Mouse (Mus musculus) neural tube, embryonic 15.5 days (tissue): ENCODE results near the gene Slc25a21. TPM values are rescaled to one million over a fixed set of nuclear protein-coding genes. Genes with fewer than 3 reads are reported as not detected.
"Not testable (repeated sequence)": the region's sequence is repeated elsewhere in the genome, so short reads cannot be mapped to it uniquely, and the experiment has no call there.

Experiments used
- ATAC-seq: fragments of 200-750 bp; cut with Nextera tagmentation; 2 replicates; pipeline ENCODE4 v1.8.0; 2017; ENCODE audit warnings: mild to moderate bottlenecking, moderate TSS enrichment, moderate library complexity; ENCODE audit not compliant: low FRiP score
- H3K27ac ChIP-seq: fragments of 300-500 bp; sonication (generic); replicated peaks from 2 replicates; pipeline ENCODE4 v1.5.1; 2015; ENCODE audit warnings: mild to moderate bottlenecking, inconsistent platforms
- H3K27me3 ChIP-seq: fragments of 300-500 bp; sonication (generic); replicated peaks from 2 replicates; pipeline ENCODE4 v1.6.1; 2015; ENCODE audit warnings: inconsistent platforms
- H3K36me3 ChIP-seq: fragments of 300-500 bp; sonication (generic); 2 replicates; pipeline ENCODE4 v1.6.1; 2015; ENCODE audit warnings: inconsistent platforms
- H3K4me1 ChIP-seq: fragments of 300-500 bp; sonication (generic); 2 replicates; pipeline ENCODE4 v1.6.1; 2015; ENCODE audit warnings: inconsistent platforms
- H3K4me2 ChIP-seq: fragments of 300-500 bp; sonication (generic); 2 replicates; pipeline ENCODE4 v1.6.1; 2015; ENCODE audit warnings: inconsistent platforms, mild to moderate bottlenecking, moderate library complexity
- H3K4me3 ChIP-seq: fragments of 300-500 bp; sonication (generic); replicated peaks from 2 replicates; pipeline ENCODE4 v1.5.1; 2015; ENCODE audit warnings: mild to moderate bottlenecking, inconsistent platforms
- H3K9ac ChIP-seq: fragments of 300-500 bp; sonication (generic); replicated peaks from 2 replicates; pipeline ENCODE4 v1.6.1; 2015; ENCODE audit warnings: mild to moderate bottlenecking, inconsistent platforms
- H3K9me3 ChIP-seq: fragments of 300-500 bp; sonication (generic); replicated peaks from 2 replicates; pipeline ENCODE4 v1.6.1; 2016; ENCODE audit warnings: inconsistent platforms
- WGBS: fragments of 180-500 bp; shearing (Covaris S2); methylation state at CpG from one replicate; pipeline ENCODE4 v1.1.7; 2015; ENCODE audit warnings: mixed read lengths; 5-methylcytosine and 5-hydroxymethylcytosine counted together
- polyA plus RNA-seq: library from polyadenylated mRNA; unstranded; fragments of >200 nt; fragmentation: Nextera tagmentation; extraction: Ambion mirVana; gene quantifications from 2 replicates; pipeline ENCODE4 v1.2.1, GENCODE M21; 2015

Slc25a21 gene
- 0.14 and 0.43 TPM in 2 replicates for polyA plus RNA-seq

- Histone ChIP-seq H3K9me3 (no peaks in the 10 kb centered on the region), H3K27me3 (peaks cover 20% of the 10 kb centered on the region), H3K27ac (no peak within 1 kb of the TSS), H3K4me1 (peaks cover 12% of the 10 kb centered on the region), H3K4me3 (peak within 1 kb of the TSS; percentile 49), H3K36me3 (no peaks in the 10 kb centered on the region), H3K4me2 (peak within 1 kb of the TSS; percentile 94), H3K9ac (peak within 1 kb of the TSS; percentile 43)
- 61% methylated on average over 10 of the region's 10 CpGs for WGBS
- no peak for ATAC-seq
These were observed at the start of gene Slc25a21 for GRCm38 (mm10) chr12:57197363-57198026. Slc25a21 (minus strand) TSS chr12:57197472.

GRCm38 (mm10) chr12:57243671-57244495, 46.6 kb upstream of the Slc25a21 start:
- no peak overlapping the region for H3K9ac ChIP-seq
- WGBS, result 91% methylated on average over 5 of the region's 5 CpGs
- no peak for ATAC-seq
- H3K4me3 ChIP-seq, result no peak overlapping the region
- H3K27ac ChIP-seq, result no peak overlapping the region
- H3K36me3 ChIP-seq, result peaks cover 20% of the 10 kb centered on the region
- no peaks in the 10 kb centered on the region for H3K4me1 ChIP-seq
- H3K27me3 ChIP-seq, result no peaks in the 10 kb centered on the region
- no peak overlapping the region for H3K4me2 ChIP-seq
- no peaks in the 10 kb centered on the region for H3K9me3 ChIP-seq

- Histone ChIP-seq H3K4me3 (no peak overlapping the region), H3K4me1 (peaks cover 8% of the 10 kb centered on the region), H3K27me3 (no peaks in the 10 kb centered on the region), H3K9me3 (no peaks in the 10 kb centered on the region), H3K27ac (no peak overlapping the region), H3K36me3 (peaks cover 3% of the 10 kb centered on the region; the same call in 1 of the 2 replicates), H3K9ac (no peak overlapping the region), H3K4me2 (no peak overlapping the region)
- 91% methylated on average over 5 of the region's 5 CpGs for WGBS
- no peak for ATAC-seq
These were observed 36.1 kb upstream of the Slc25a21 start for GRCm38 (mm10) chr12:57233386-57233785.

- Histone ChIP-seq H3K4me1 (peaks cover 8% of the 10 kb centered on the region), H3K4me3 (peak overlapping the region; percentile 94), H3K27ac (no peak overlapping the region), H3K4me2 (peak overlapping the region; percentile 62), H3K9me3 (no peaks in the 10 kb centered on the region), H3K9ac (peak overlapping the region; percentile 72; the same call in 1 of the 2 replicates), H3K27me3 (no peaks in the 10 kb centered on the region), H3K36me3 (no peaks in the 10 kb centered on the region)
- 77% methylated on average over 14 of the region's 14 CpGs for WGBS
- ATAC-seq, result no peak
These were observed 34.0 kb upstream of the Slc25a21 start for GRCm38 (mm10) chr12:57231085-57231875.

GRCm38 (mm10) chr12:57230192-57230706, 33.0 kb upstream of the Slc25a21 start, which contains the start of the genes Prps1l3 and Mipol1:
Prps1l3 (plus strand) TSS chr12:57230412.
Mipol1 (plus strand) TSS chr12:57230427.
- Histone ChIP-seq H3K4me2 (peak within 1 kb of the TSS; percentile 62), H3K4me3 (peak within 1 kb of the TSS; percentile 94), H3K36me3 (no peaks in the 10 kb centered on the region), H3K27ac (peak within 1 kb of the TSS; percentile 86), H3K4me1 (peaks cover 8% of the 10 kb centered on the region), H3K9ac (peak within 1 kb of the TSS; percentile 72), H3K9me3 (no peaks in the 10 kb centered on the region), H3K27me3 (no peaks in the 10 kb centered on the region)
- ATAC-seq, result peak; percentile 99
- WGBS, result under 1% methylated on average over 57 of the region's 58 CpGs

- H3K4me1 ChIP-seq, result peaks cover 8% of the 10 kb centered on the region
- WGBS, result 37% methylated on average over 4 of the region's 4 CpGs
- ATAC-seq, result peak; percentile 1; the same call in 1 of the 2 replicates
These were observed 32.4 kb upstream of the Slc25a21 start for GRCm38 (mm10) chr12:57229703-57230102.

GRCm38 (mm10) chr12:57227776-57228175, 30.5 kb upstream of the Slc25a21 start:
- 89% methylated on average over 3 of the region's 8 CpGs for WGBS
- no peaks in the 10 kb centered on the region for H3K9me3 ChIP-seq
- H3K4me1 ChIP-seq, result peaks cover 8% of the 10 kb centered on the region

More at GRCm38 (mm10) chr12:57229703-57230102, 32.4 kb upstream of the Slc25a21 start:
- peak overlapping the region; percentile 62 for H3K4me2 ChIP-seq
- H3K27me3 ChIP-seq, result no peaks in the 10 kb centered on the region
- peak overlapping the region; percentile 86 for H3K27ac ChIP-seq
- peak overlapping the region; percentile 94 for H3K4me3 ChIP-seq
- H3K9me3 ChIP-seq, result no peaks in the 10 kb centered on the region
- peak overlapping the region; percentile 72 for H3K9ac ChIP-seq
- no peaks in the 10 kb centered on the region for H3K36me3 ChIP-seq

GRCm38 (mm10) chr12:57226411-57226810, 29.1 kb upstream of the Slc25a21 start:
- WGBS, result 89% methylated on average over 9 of the region's 9 CpGs
- ATAC-seq, result no peak
- H3K9me3 ChIP-seq, result no peaks in the 10 kb centered on the region

More at GRCm38 (mm10) chr12:57227776-57228175, 30.5 kb upstream of the Slc25a21 start:
- Histone ChIP-seq H3K4me3 (no peak overlapping the region), H3K36me3 (no peaks in the 10 kb centered on the region), H3K9ac (no peak overlapping the region), H3K4me2 (no peak overlapping the region), H3K27ac (no peak overlapping the region), H3K27me3 (no peaks in the 10 kb centered on the region)
- ATAC-seq, result no peak

GRCm38 (mm10) chr12:57212463-57212862, 15.2 kb upstream of the Slc25a21 start:
- not testable (repeated sequence) for H3K27ac ChIP-seq, H3K4me3 ChIP-seq, H3K36me3 ChIP-seq, H3K9me3 ChIP-seq, H3K27me3 ChIP-seq, H3K9ac ChIP-seq, H3K4me1 ChIP-seq
- peak overlapping the region; percentile 94; the same call in 1 of the 2 replicates for H3K4me2 ChIP-seq
- 76% methylated on average over 5 of the region's 5 CpGs for WGBS
- ATAC-seq, result peak; percentile 39; the same call in 1 of the 2 replicates

More at GRCm38 (mm10) chr12:57226411-57226810, 29.1 kb upstream of the Slc25a21 start:
- no peaks in the 10 kb centered on the region for H3K27me3 ChIP-seq
- H3K4me3 ChIP-seq, result no peak overlapping the region
- no peak overlapping the region for H3K9ac ChIP-seq
- no peak overlapping the region for H3K4me2 ChIP-seq
- peaks cover 5% of the 10 kb centered on the region for H3K4me1 ChIP-seq
- H3K36me3 ChIP-seq, result no peaks in the 10 kb centered on the region
- H3K27ac ChIP-seq, result no peak overlapping the region

- Histone ChIP-seq H3K9me3 (no peaks in the 10 kb centered on the region), H3K4me1 (peaks cover 8% of the 10 kb centered on the region), H3K36me3 (no peaks in the 10 kb centered on the region), H3K9ac (peak overlapping the region; percentile 34), H3K27ac (no peak overlapping the region; the same call in 1 of the 2 replicates), H3K4me3 (peak overlapping the region; percentile 43), H3K4me2 (peak overlapping the region; percentile 94), H3K27me3 (no peaks in the 10 kb centered on the region)
- peak; percentile 83 for ATAC-seq
- WGBS, result 7% methylated on average over 30 of the region's 30 CpGs
These were observed 14.4 kb upstream of the Slc25a21 start for GRCm38 (mm10) chr12:57211353-57212311.
